Mouse (Mus musculus): Measurements from ENCODE around the gene Hoxa6. TPM values are rescaled to one million over a fixed set of nuclear protein-coding genes. Genes with fewer than 3 reads are reported as not detected.
A peak's percentile ranks its signal among the peaks of the same experiment; 100 is the strongest.

Gene Hoxa6
- polyA plus RNA-seq, 1 experiment from 2014 or later, result not detected

GRCm38 (mm10) chr6:52213119-52213986 lies 4.8 kb upstream of the Hoxa6 start, which contains the start of the genes Hoxa3 and Gm28308:
Hoxa3 (minus strand) TSS chr6:52213336.
Gm28308 (minus strand) TSS chr6:52213339.
- DNase-seq (ENCODE audit: low spot score), result no peak
- WGBS, result 2% methylated on average over 38 of the region's 38 CpGs
- H3K9me3 ChIP-seq (replicated peaks), result no peaks in the 10 kb centered on the region
- H3K4me3 ChIP-seq, result no peak within 1 kb of the TSS
- peaks cover 22% of the 10 kb centered on the region for H3K4me1 ChIP-seq
- peaks cover 100% of the 10 kb centered on the region for H3K27me3 ChIP-seq (ENCODE audit: low read depth, poor library complexity, severe bottlenecking)
- no peaks in the 10 kb centered on the region for H3K36me3 ChIP-seq
- no peak within 1 kb of the TSS for H3K27ac ChIP-seq (replicated peaks)

- DNase-seq (ENCODE audit: low spot score), result no peak
- Histone ChIP-seq H3K4me3 (no peak overlapping the region), H3K27me3 (ENCODE audit: low read depth, poor library complexity, severe bottlenecking) (peaks cover 100% of the 10 kb centered on the region), H3K27ac (replicated peaks) (no peak overlapping the region), H3K9me3 (replicated peaks) (no peaks in the 10 kb centered on the region), H3K4me1 (peaks cover 20% of the 10 kb centered on the region), H3K36me3 (no peaks in the 10 kb centered on the region)
- 2% methylated on average over 22 of the region's 22 CpGs for WGBS
These were observed 4.1 kb upstream of the Hoxa6 start for GRCm38 (mm10) chr6:52212556-52213118.

- H3K27me3 ChIP-seq (ENCODE audit: low read depth, poor library complexity, severe bottlenecking), result peaks cover 100% of the 10 kb centered on the region
- no peak overlapping the region for H3K27ac ChIP-seq (replicated peaks)
- no peaks in the 10 kb centered on the region for H3K9me3 ChIP-seq (replicated peaks)
- H3K4me1 ChIP-seq, result peaks cover 13% of the 10 kb centered on the region
- no peaks in the 10 kb centered on the region for H3K36me3 ChIP-seq
- DNase-seq (ENCODE audit: low spot score), result no peak
- WGBS, result 4% methylated on average over 13 of the region's 13 CpGs
- 0 out of 2 replicates have a peak overlapping the region, but pooled peaks have one; percentile 0 for H3K4me3 ChIP-seq
These were observed 3.4 kb upstream of the Hoxa6 start for GRCm38 (mm10) chr6:52211961-52212360.

- Histone ChIP-seq H3K9me3 (replicated peaks) (no peaks in the 10 kb centered on the region), H3K4me3 (0 out of 2 replicates have a peak overlapping the region, but pooled peaks have one; percentile 0), H3K27me3 (ENCODE audit: low read depth, poor library complexity, severe bottlenecking) (peaks cover 100% of the 10 kb centered on the region), H3K36me3 (no peaks in the 10 kb centered on the region), H3K27ac (replicated peaks) (no peak overlapping the region), H3K4me1 (peaks cover 9% of the 10 kb centered on the region; the same call in 1 of the 2 replicates)
- WGBS, result under 1% methylated on average over 37 of the region's 37 CpGs
- peak; percentile 84 for DNase-seq (ENCODE audit: low spot score)
These were observed 2.8 kb upstream of the Hoxa6 start for GRCm38 (mm10) chr6:52211170-52211935.

GRCm38 (mm10) chr6:52209685-52210046 lies 1.1 kb upstream of the Hoxa6 start:
- Histone ChIP-seq H3K9me3 (replicated peaks) (no peaks in the 10 kb centered on the region), H3K27ac (replicated peaks) (no peak overlapping the region), H3K4me1 (peaks cover 9% of the 10 kb centered on the region; the same call in 1 of the 2 replicates), H3K27me3 (ENCODE audit: low read depth, poor library complexity, severe bottlenecking) (peaks cover 100% of the 10 kb centered on the region), H3K36me3 (no peaks in the 10 kb centered on the region), H3K4me3 (no peak overlapping the region)
- no peak for DNase-seq (ENCODE audit: low spot score)
- WGBS, result 7% methylated on average over 12 of the region's 12 CpGs

- no peak for DNase-seq (ENCODE audit: low spot score)
- H3K27me3 ChIP-seq (ENCODE audit: low read depth, poor library complexity, severe bottlenecking), result peaks cover 100% of the 10 kb centered on the region
- peaks cover 14% of the 10 kb centered on the region for H3K4me1 ChIP-seq
- 3% methylated on average over 18 of the region's 18 CpGs for WGBS
- H3K27ac ChIP-seq (replicated peaks), result no peak overlapping the region
- no peaks in the 10 kb centered on the region for H3K9me3 ChIP-seq (replicated peaks)
- H3K4me3 ChIP-seq, result peak overlapping the region; percentile 18; the same call in 1 of the 2 replicates
- no peaks in the 10 kb centered on the region for H3K36me3 ChIP-seq
These were observed 554 bp upstream of the Hoxa6 start for GRCm38 (mm10) chr6:52208868-52209684.

GRCm38 (mm10) chr6:52207684-52207976 lies 892 bp downstream of the Hoxa6 start:
- Histone ChIP-seq H3K36me3 (no peaks in the 10 kb centered on the region), H3K27me3 (ENCODE audit: low read depth, poor library complexity, severe bottlenecking) (peaks cover 100% of the 10 kb centered on the region), H3K4me3 (no peak overlapping the region), H3K9me3 (replicated peaks) (no peaks in the 10 kb centered on the region), H3K4me1 (peaks cover 24% of the 10 kb centered on the region), H3K27ac (replicated peaks) (no peak overlapping the region)
- no peak for DNase-seq (ENCODE audit: low spot score)

- Histone ChIP-seq H3K4me3 (no peak overlapping the region), H3K9me3 (replicated peaks) (no peaks in the 10 kb centered on the region), H3K27ac (replicated peaks) (no peak overlapping the region), H3K27me3 (ENCODE audit: low read depth, poor library complexity, severe bottlenecking) (peaks cover 100% of the 10 kb centered on the region), H3K4me1 (peaks cover 24% of the 10 kb centered on the region), H3K36me3 (no peaks in the 10 kb centered on the region)
- DNase-seq (ENCODE audit: low spot score), result no peak
- WGBS, result 4% methylated on average over 4 of the region's 4 CpGs
These were observed 1.4 kb downstream of the Hoxa6 start for GRCm38 (mm10) chr6:52206882-52207683.

GRCm38 (mm10) chr6:52205638-52206621 lies 2.6 kb downstream of the Hoxa6 start:
- H3K27me3 ChIP-seq (ENCODE audit: low read depth, poor library complexity, severe bottlenecking), result peaks cover 100% of the 10 kb centered on the region
- WGBS, result 1% methylated on average over 55 of the region's 55 CpGs
- H3K27ac ChIP-seq (replicated peaks), result no peak overlapping the region
- H3K36me3 ChIP-seq, result no peaks in the 10 kb centered on the region
- H3K9me3 ChIP-seq (replicated peaks), result no peaks in the 10 kb centered on the region
- peaks cover 19% of the 10 kb centered on the region for H3K4me1 ChIP-seq
- DNase-seq (ENCODE audit: low spot score), result peak; percentile 51
- H3K4me3 ChIP-seq, result no peak overlapping the region

GRCm38 (mm10) chr6:52205221-52205620 lies 3.3 kb downstream of the Hoxa6 start:
- H3K36me3 ChIP-seq, result no peaks in the 10 kb centered on the region
- no peaks in the 10 kb centered on the region for H3K9me3 ChIP-seq (replicated peaks)
- no peak for DNase-seq (ENCODE audit: low spot score)
- H3K4me1 ChIP-seq, result peaks cover 19% of the 10 kb centered on the region
- 3% methylated on average over 14 of the region's 14 CpGs for WGBS
- H3K27ac ChIP-seq (replicated peaks), result no peak overlapping the region
- H3K4me3 ChIP-seq, result no peak overlapping the region
- peaks cover 100% of the 10 kb centered on the region for H3K27me3 ChIP-seq (ENCODE audit: low read depth, poor library complexity, severe bottlenecking)

Data from midbrain, embryonic 10.5 days (tissue).